Mouse (Mus musculus): ENCODE measurements around the gene Gtf2a1. TPM values are rescaled to one million over a fixed set of nuclear protein-coding genes. Genes with fewer than 3 reads are reported as not detected.

Gene Gtf2a1
- polyA plus RNA-seq, 1 experiment from 2014 or later = 28.0 TPM

DNA sequence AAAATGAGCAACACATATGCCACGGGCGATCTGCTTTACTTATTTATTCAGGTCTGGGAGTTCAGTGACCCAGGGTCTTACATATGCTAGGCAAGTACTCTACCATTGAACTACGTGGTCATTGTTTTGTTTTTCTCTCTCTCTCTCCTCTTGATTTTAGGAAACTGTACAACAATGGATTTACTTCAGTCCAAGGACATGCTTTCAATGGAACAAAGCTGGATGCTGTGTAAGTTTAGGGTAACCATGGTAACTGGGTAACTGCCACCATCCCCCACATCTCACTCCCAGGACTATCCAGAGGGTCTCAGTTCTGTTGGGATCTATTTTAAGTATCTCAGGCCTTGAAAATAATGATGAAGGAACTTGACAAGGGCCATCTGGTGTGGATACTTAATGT lies 78.5 kb downstream of the Gtf2a1 start:
- ATAC-seq = no peak
- no peaks in the 10 kb centered on the region for H3K27me3 ChIP-seq (replicated peaks)
- no peak overlapping the region for H3K4me2 ChIP-seq
- H3K36me3 ChIP-seq = no peaks in the 10 kb centered on the region
- H3K4me1 ChIP-seq = no peaks in the 10 kb centered on the region
- H3K9ac ChIP-seq = no peak overlapping the region
- H3K4me3 ChIP-seq = no peak overlapping the region
- WGBS (ENCODE audit: insufficient replicate concordance) = 58% methylated on average over 3 of the region's 3 CpGs
- no peak overlapping the region for H3K27ac ChIP-seq
- no peaks in the 10 kb centered on the region for H3K9me3 ChIP-seq (replicated peaks)

Other genes starting within 250 kb of the Gtf2a1 start
- gene Cep128, start 206.1 kb downstream of the Gtf2a1 start, polyA plus RNA-seq (2016; fragmentation: Nextera tagmentation; extraction: Ambion mirVana) = 13.8 and 15.1 TPM in 2 replicates
- gene Tshr, start 205.9 kb downstream of the Gtf2a1 start, polyA plus RNA-seq (2016; fragmentation: Nextera tagmentation; extraction: Ambion mirVana) = 0.05 TPM in 1 of 2 replicates, not detected in the other
- 35.7 and 37.9 TPM in 2 replicates for gene Ston2, start 197.9 kb upstream of the Gtf2a1 start, polyA plus RNA-seq (2016; fragmentation: Nextera tagmentation; extraction: Ambion mirVana)